Mouse (Mus musculus) ES-Bruce4 (cell line): Measurements from ENCODE around the gene Poc1b. TPM values are rescaled to one million over a fixed set of nuclear protein-coding genes. Genes with fewer than 3 reads are reported as not detected.

ENCODE experiments used
- H3K27ac ChIP-seq: 2 replicates; pipeline ENCODE4 v1.5.1; 2012; ENCODE audit warnings: low read length, inconsistent platforms; ENCODE audit not compliant: insufficient read depth
- H3K27me3 ChIP-seq: 2 replicates; pipeline ENCODE4 v1.6.1; 2012; ENCODE audit warnings: mild to moderate bottlenecking, low read length, inconsistent platforms; ENCODE audit not compliant: control insufficient read depth, poor library complexity, insufficient read depth, severe bottlenecking
- H3K36me3 ChIP-seq: 2 replicates; pipeline ENCODE4 v1.6.1; 2012; ENCODE audit warnings: inconsistent platforms, mild to moderate bottlenecking, low read length, moderate library complexity; ENCODE audit not compliant: control insufficient read depth, poor library complexity, insufficient read depth, severe bottlenecking
- H3K4me1 ChIP-seq: one replicate; pipeline ENCODE4 v1.8.1; 2011; ENCODE audit warnings: low read length; ENCODE audit not compliant: control insufficient read depth, insufficient read depth
- H3K4me3 ChIP-seq: 2 replicates; pipeline ENCODE4 v1.5.1; 2011; ENCODE audit warnings: low read depth, mild to moderate bottlenecking, low read length
- H3K9ac ChIP-seq: 2 replicates; pipeline ENCODE4 v1.6.1; 2012; ENCODE audit warnings: low read depth, mild to moderate bottlenecking, inconsistent platforms; ENCODE audit not compliant: poor library complexity, severe bottlenecking
- H3K9me3 ChIP-seq: replicated peaks from 2 replicates; pipeline ENCODE4 v1.6.1; 2012; ENCODE audit warnings: mild to moderate bottlenecking, low read length, inconsistent platforms; ENCODE audit not compliant: control insufficient read depth, poor library complexity, insufficient read depth, severe bottlenecking
- CTCF ChIP-seq: IDR thresholded peaks from one replicate; pipeline ENCODE4 v1.8.1; 2011; ENCODE audit warnings: low read depth, low read length
- EP300 ChIP-seq: IDR thresholded peaks from 2 replicates; pipeline ENCODE4 v1.6.1; 2011; ENCODE audit warnings: low read depth, low read length; ENCODE audit not compliant: insufficient read depth
- POLR2A ChIP-seq: IDR thresholded peaks from one replicate; pipeline ENCODE4 v1.8.1; 2011; ENCODE audit warnings: low read length; ENCODE audit not compliant: insufficient read depth
- polyA plus RNA-seq: library from polyadenylated mRNA; stranded (reverse); fragments of >200 nt; gene quantifications from 2 replicates; pipeline ENCODE4 v1.2.4, GENCODE M21; 2011; ENCODE audit warnings: low read depth; ENCODE audit not compliant: missing spikeins, insufficient read depth, insufficient read length

Gene Poc1b
- polyA plus RNA-seq, 1 experiment, result 17.8 TPM

DNA sequence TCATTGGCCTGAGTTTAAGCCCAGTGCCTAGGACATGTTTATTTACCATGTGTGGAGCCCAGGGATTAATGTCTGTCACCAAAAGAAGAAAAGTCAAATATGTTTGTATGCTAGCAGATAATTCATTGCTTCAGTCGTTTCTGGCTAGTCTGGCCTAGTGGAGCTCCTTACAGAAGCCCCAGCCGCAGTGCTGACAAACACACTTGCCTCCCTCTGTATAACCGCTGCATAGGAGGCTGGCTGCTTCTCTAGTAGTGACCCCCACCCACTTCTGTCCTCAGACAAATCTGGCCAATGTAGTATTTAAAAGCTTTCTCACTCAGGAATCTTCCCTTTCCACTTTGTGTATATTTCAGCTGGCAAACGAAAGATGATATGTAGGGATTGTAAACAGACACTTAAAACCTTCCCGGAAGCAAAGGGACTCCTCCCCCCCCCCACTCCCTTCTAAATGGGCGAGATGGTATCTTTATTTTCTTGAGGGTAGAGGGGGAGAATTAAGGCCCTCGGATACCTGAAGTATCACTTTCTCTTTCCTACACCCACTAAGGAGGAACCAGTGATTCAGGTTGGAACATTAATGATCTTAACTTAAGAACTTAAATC, 137.9 kb downstream of the Poc1b start:
- Histone ChIP-seq H3K9me3 (no peaks in the 10 kb centered on the region), H3K4me1 (peaks cover 1% of the 10 kb centered on the region), H3K36me3 (no peaks in the 10 kb centered on the region), H3K27me3 (no peaks in the 10 kb centered on the region), H3K27ac (no peak overlapping the region), H3K4me3 (no peak overlapping the region), H3K9ac (no peak overlapping the region)
- TF ChIP-seq EP300 (no peak), CTCF (no peak), POLR2A (no peak)

DNA sequence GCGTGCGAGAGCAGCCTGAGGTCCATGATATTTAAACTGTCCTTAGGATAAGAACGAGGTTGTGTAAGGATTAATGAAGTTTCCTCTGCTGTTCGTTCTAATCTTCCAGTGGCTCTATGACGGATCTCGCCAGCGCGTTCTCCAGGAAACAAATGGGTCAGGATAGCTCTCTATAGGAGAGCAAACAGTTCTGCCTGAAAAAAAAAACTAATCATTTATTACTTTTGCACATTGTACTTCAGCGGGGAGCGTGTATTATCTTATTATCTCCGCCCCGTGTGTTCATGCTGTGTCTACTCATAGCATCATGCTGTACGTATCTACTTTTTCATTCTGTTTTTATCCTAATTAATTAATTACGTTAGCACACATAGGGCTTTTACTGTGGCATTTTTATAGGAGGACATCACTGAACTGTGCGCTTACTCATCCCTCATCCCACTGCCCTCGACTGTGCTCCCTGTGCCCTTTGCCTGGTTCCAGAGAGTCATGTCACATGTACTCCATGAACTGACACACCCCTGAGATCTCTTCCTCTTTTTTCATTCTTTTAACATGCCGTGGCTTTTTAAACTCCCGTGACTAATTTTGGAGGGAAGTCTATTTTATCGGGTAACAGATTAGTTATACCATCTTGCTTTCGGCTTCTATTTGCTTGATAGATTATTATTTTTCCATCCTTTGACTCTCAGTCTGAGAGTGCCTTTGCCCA, 140.1 kb downstream of the Poc1b start:
- H3K27me3 ChIP-seq, result no peaks in the 10 kb centered on the region
- H3K4me3 ChIP-seq, result no peak overlapping the region
- H3K27ac ChIP-seq, result no peak overlapping the region
- H3K9ac ChIP-seq, result no peak overlapping the region
- H3K36me3 ChIP-seq, result no peaks in the 10 kb centered on the region
- no peaks in the 10 kb centered on the region for H3K9me3 ChIP-seq
- H3K4me1 ChIP-seq, result peaks cover 1% of the 10 kb centered on the region
- TF ChIP-seq CTCF, result no peak
- no peak for TF ChIP-seq EP300
- no peak for TF ChIP-seq POLR2A

Other genes with a start within 250 kb of the Poc1b start
- 55.4 and 68.1 TPM in 2 replicates for gene Atp2b1, start 192.6 kb upstream of the Poc1b start, polyA plus RNA-seq
- 1.2 and 1.9 TPM in 2 replicates for gene Galnt4, start 1.1 kb downstream of the Poc1b start, polyA plus RNA-seq
- gene Phxr2, start 19.3 kb downstream of the Poc1b start, polyA plus RNA-seq, result not detected in 2 replicates
- gene Dusp6, start 156.2 kb downstream of the Poc1b start, polyA plus RNA-seq, result 46.8 and 50.9 TPM in 2 replicates